Mouse (Mus musculus): ENCODE data around the gene Nxf1. TPM values are rescaled to one million over a fixed set of nuclear protein-coding genes. Genes with fewer than 3 reads are reported as not detected.

Gene Nxf1
- total and polyA plus RNA-seq, 3 experiments, result 66.5 to 136 (median 101) TPM

DNA sequence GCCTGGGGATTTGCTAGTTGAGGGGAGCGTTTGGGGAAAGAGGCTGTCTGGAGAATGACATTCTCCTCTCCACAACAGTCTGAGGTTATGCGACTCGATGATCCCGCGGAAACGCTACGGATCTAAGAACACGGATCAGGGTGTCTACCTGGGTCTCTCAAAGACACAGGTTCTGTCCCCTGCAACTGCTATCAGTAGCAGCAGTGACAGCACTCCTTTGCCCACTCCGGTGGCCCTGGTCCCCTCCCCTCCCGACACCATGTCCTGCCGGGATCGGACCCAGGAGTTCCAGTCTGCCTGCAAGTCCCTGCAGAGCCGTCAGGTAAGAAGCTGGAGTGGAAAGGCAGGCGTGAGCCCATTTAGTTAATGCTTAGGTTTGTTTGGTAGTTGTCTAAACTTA, 14.7 kb upstream of the Nxf1 start:
- H3K4me2 ChIP-seq (ENCODE audit: insufficient read depth, low read depth, poor library complexity, severe bottlenecking), result peak overlapping the region; percentile 72
- no peaks in the 10 kb centered on the region for H3K27me3 ChIP-seq (replicated peaks)
- dilution Hi-C loops (cut with MboI; ENCODE audit: extremely low pct_ligation_motif_present, extremely low pct_unique_long_range_greater_than_20kb, low sequenced_read_pairs) (no loop called here), in situ Hi-C loops (cut with MboI; ENCODE audit: low pct_ligation_motif_present, low pct_unique_long_range_greater_than_20kb, low sequenced_read_pairs) (loop anchor here (25.0 kb wide), 1 partner anchor 370 kb away; no protein-coding TSS in a partner anchor)
- H3K79me2 ChIP-seq (replicated peaks; ENCODE audit: control insufficient read depth, extremely low read depth, insufficient read depth, poor library complexity, severe bottlenecking), result peaks cover 31% of the 10 kb centered on the region
- TF ChIP-seq EP300 (IDR thresholded peaks at IDR 0.05; ENCODE audit: low read length) (no peak), ZC3H11A (IDR thresholded peaks at IDR 0.05; ENCODE audit: low read depth, low read length) (no peak), USF1 (IDR thresholded peaks at IDR 0.05; ENCODE audit: low read depth, low read length) (no peak), RCOR1 (conservative IDR thresholded peaks at IDR 0.05; ENCODE audit: low read depth, low read length) (no peak), RAD21 (IDR thresholded peaks at IDR 0.05; ENCODE audit: low read depth, low read length) (no peak), USF2 (conservative IDR thresholded peaks at IDR 0.05; ENCODE audit: low read depth, low read length) (no peak), GABPA (IDR thresholded peaks at IDR 0.05; ENCODE audit: insufficient replicate concordance, low read depth, low read length) (no peak), POLR2AphosphoS2 (IDR thresholded peaks at IDR 0.05; ENCODE audit: low read depth, low read length) (no peak), HCFC1 (IDR thresholded peaks at IDR 0.05; ENCODE audit: low read depth, low read length) (no peak), POLR2A (IDR thresholded peaks at IDR 0.05; ENCODE audit: low read depth, low read length) (no peak), MXI1 (IDR thresholded peaks at IDR 0.05; ENCODE audit: low read depth, low read length) (no peak), NELFE (IDR thresholded peaks at IDR 0.05; ENCODE audit: low read depth, low read length) (no peak), TBP (conservative IDR thresholded peaks at IDR 0.05; ENCODE audit: low read depth, low read length) (no peak), JUND (conservative IDR thresholded peaks at IDR 0.05; ENCODE audit: low read depth, low read length) (no peak), BHLHE40 (IDR thresholded peaks at IDR 0.05; ENCODE audit: low read depth, low read length) (no peak)
- H3K4me1 ChIP-seq (ENCODE audit: control insufficient read depth in 1 of 2, insufficient read depth in 2 of 2), result peaks cover 9 to 35% of the 10 kb centered on the region in 2 experiments
- peaks cover 58 to 83% of the 10 kb centered on the region in 2 experiments for H3K36me3 ChIP-seq (replicated peaks in 1 of 2; ENCODE audit: control insufficient read depth in 1 of 2, insufficient read depth in 1 of 2, low read length in 1 of 2)
- H3K9ac ChIP-seq (ENCODE audit: insufficient read depth, low read depth), result peak overlapping the region; percentile 92
- H3K9me3 ChIP-seq (replicated peaks; ENCODE audit: low read length), result no peaks in the 10 kb centered on the region
- H3K4me3 ChIP-seq (replicated peaks in 1 of 3; ENCODE audit: low read depth in 2 of 3, low read length in 2 of 3, poor library complexity in 1 of 3), result peak overlapping the region; percentile 75 to 77 (median 77)
- 0 out of 2 replicates have a peak overlapping the region, but pooled peaks have one; percentile 8 for H3K27ac ChIP-seq (ENCODE audit: insufficient read depth, low read depth)
- no peak for DNase-seq (ENCODE audit: extremely low read depth)

GRCm38 (mm10) chr19:8745382-8745781, 11.5 kb upstream of the Nxf1 start:
- Histone ChIP-seq H3K9ac (ENCODE audit: insufficient read depth, low read depth) (no peak overlapping the region), H3K4me2 (ENCODE audit: insufficient read depth, low read depth, poor library complexity, severe bottlenecking) (no peak overlapping the region), H3K4me1 (ENCODE audit: control insufficient read depth in 1 of 2, insufficient read depth in 2 of 2) (peaks cover 9 to 21% of the 10 kb centered on the region in 2 experiments), H3K36me3 (replicated peaks in 1 of 2; ENCODE audit: control insufficient read depth in 1 of 2, insufficient read depth in 1 of 2, low read length in 1 of 2) (peaks cover 60 to 82% of the 10 kb centered on the region in 2 experiments), H3K27ac (ENCODE audit: insufficient read depth, low read depth) (no peak overlapping the region), H3K79me2 (replicated peaks; ENCODE audit: control insufficient read depth, extremely low read depth, insufficient read depth, poor library complexity, severe bottlenecking) (peaks cover 20% of the 10 kb centered on the region), H3K27me3 (replicated peaks) (no peaks in the 10 kb centered on the region), H3K9me3 (replicated peaks; ENCODE audit: low read length) (no peaks in the 10 kb centered on the region), H3K4me3 (replicated peaks in 1 of 3; ENCODE audit: low read depth in 2 of 3, low read length in 2 of 3, poor library complexity in 1 of 3) (no peak overlapping the region)
- TF ChIP-seq ZMIZ1 (IDR thresholded peaks at IDR 0.05; ENCODE audit: low read depth, low read length) (no peak), JUND (conservative IDR thresholded peaks at IDR 0.05; ENCODE audit: low read depth, low read length) (no peak), POLR2AphosphoS2 (IDR thresholded peaks at IDR 0.05; ENCODE audit: low read depth, low read length) (no peak), NELFE (IDR thresholded peaks at IDR 0.05; ENCODE audit: low read depth, low read length) (no peak), TCF12 (IDR thresholded peaks at IDR 0.05; ENCODE audit: low read depth, low read length) (no peak), TBP (conservative IDR thresholded peaks at IDR 0.05; ENCODE audit: low read depth, low read length) (no peak), CTCF (conservative IDR thresholded peaks at IDR 0.05 in 1 of 2, IDR thresholded peaks at IDR 0.05 in 1 of 2; ENCODE audit: low read depth in 2 of 2, low read length in 2 of 2) (no peak), PAX5 (IDR thresholded peaks at IDR 0.05; ENCODE audit: low read length) (no peak), E2F4 (IDR thresholded peaks at IDR 0.05; ENCODE audit: insufficient replicate concordance, low read depth, low read length) (no peak), ETS1 (conservative IDR thresholded peaks at IDR 0.05; ENCODE audit: low read depth, low read length) (no peak), RAD21 (IDR thresholded peaks at IDR 0.05; ENCODE audit: low read depth, low read length) (no peak), CHD1 (IDR thresholded peaks at IDR 0.05; ENCODE audit: low read depth, low read length) (no peak), MEF2A (IDR thresholded peaks at IDR 0.05; ENCODE audit: borderline replicate concordance, low read depth, low read length) (no peak)
- in situ Hi-C loops (cut with MboI; ENCODE audit: low pct_ligation_motif_present, low pct_unique_long_range_greater_than_20kb, low sequenced_read_pairs) (loop anchor here (25.0 kb wide), 1 partner anchor 367 kb away; no protein-coding TSS in a partner anchor), dilution Hi-C loops (cut with MboI; ENCODE audit: extremely low pct_ligation_motif_present, extremely low pct_unique_long_range_greater_than_20kb, low sequenced_read_pairs) (no loop called here)
- DNase-seq (ENCODE audit: extremely low read depth), result no peak

Data from CH12.LX (cell line).